Mouse (Mus musculus): ENCODE data around the gene Gab1. TPM values are rescaled to one million over a fixed set of nuclear protein-coding genes. Genes with fewer than 3 reads are reported as not detected.
A peak's percentile ranks its signal among the peaks of the same experiment; 100 is the strongest.

Gab1 gene
- total and polyA plus RNA-seq, 3 experiments = 4.0 to 8.1 TPM; not detected in 1

GRCm38 (mm10) chr8:80850013-80850412, 30.3 kb downstream of the Gab1 start:
- Histone ChIP-seq H3K79me2 (ENCODE audit: control insufficient read depth, insufficient read depth, low read length, poor library complexity) (no peaks in the 10 kb centered on the region), H3K27me3 (ENCODE audit: control insufficient read depth in 1 of 2, insufficient read depth in 2 of 2, low read length in 2 of 2) (no peaks in the 10 kb centered on the region), H3K9ac (ENCODE audit: control insufficient read depth, low read depth, low read length, poor library complexity, severe bottlenecking) (no peak overlapping the region), H3K9me3 (replicated peaks; ENCODE audit: insufficient read depth, low read length) (no peaks in the 10 kb centered on the region), H3K4me3 (ENCODE audit: control insufficient read depth in 1 of 2, insufficient read depth in 1 of 2, low read depth in 2 of 2, low read length in 2 of 2) (no peak overlapping the region), H3K4me1 (ENCODE audit: control insufficient read depth in 1 of 2, insufficient read depth in 2 of 2, low read length in 2 of 2) (peaks cover 7 to 9% of the 10 kb centered on the region in 2 experiments; a peak in 3 of 4 replicates), H3K27ac (ENCODE audit: control insufficient read depth, low read depth, low read length) (no peak overlapping the region), H3K36me3 (ENCODE audit: control insufficient read depth in 1 of 2, insufficient read depth in 2 of 2, low read length in 2 of 2) (peaks cover 0 to 9% of the 10 kb centered on the region in 2 experiments; a peak in 2 of 4 replicates)
- TF ChIP-seq HCFC1 (IDR thresholded peaks at IDR 0.05; ENCODE audit: low read depth, low read length) = no peak
- peak; percentile 76 for TF ChIP-seq MAFK (IDR thresholded peaks at IDR 0.05; ENCODE audit: borderline replicate concordance, low read depth, low read length)
- no peak for DNase-seq (ENCODE audit: low read depth, low spot score)

DNA sequence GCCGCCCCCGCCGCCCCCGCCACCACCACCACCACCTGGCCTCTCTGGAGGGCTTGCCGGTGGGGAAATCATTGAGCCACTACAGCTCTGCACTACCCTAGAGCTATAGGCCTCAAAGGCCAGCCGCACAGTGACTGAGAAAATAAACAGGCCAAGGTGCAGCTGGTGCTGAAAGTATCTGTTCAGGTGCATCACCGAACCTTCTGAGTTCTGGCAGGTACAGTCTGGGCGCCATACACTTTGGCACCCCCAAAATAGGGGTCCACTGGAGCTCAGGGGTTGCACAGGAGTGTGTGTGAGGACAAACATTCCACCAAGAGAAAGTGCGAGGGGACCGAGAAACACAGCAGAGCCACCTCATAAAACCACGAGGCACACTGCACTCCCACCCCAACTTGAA, 31.7 kb downstream of the Gab1 start:
- Histone ChIP-seq H3K36me3 (ENCODE audit: control insufficient read depth in 1 of 2, insufficient read depth in 2 of 2, low read length in 2 of 2) (peaks cover 0 to 3% of the 10 kb centered on the region in 2 experiments; a peak in 2 of 4 replicates), H3K9ac (ENCODE audit: control insufficient read depth, low read depth, low read length, poor library complexity, severe bottlenecking) (no peak overlapping the region), H3K79me2 (ENCODE audit: control insufficient read depth, insufficient read depth, low read length, poor library complexity) (no peaks in the 10 kb centered on the region), H3K27ac (ENCODE audit: control insufficient read depth, low read depth, low read length) (no peak overlapping the region), H3K4me3 (ENCODE audit: control insufficient read depth in 1 of 2, insufficient read depth in 1 of 2, low read depth in 2 of 2, low read length in 2 of 2) (no peak overlapping the region), H3K9me3 (replicated peaks; ENCODE audit: insufficient read depth, low read length) (no peaks in the 10 kb centered on the region), H3K4me1 (ENCODE audit: control insufficient read depth in 1 of 2, insufficient read depth in 2 of 2, low read length in 2 of 2) (peaks cover 2 to 5% of the 10 kb centered on the region in 2 experiments; a peak in 3 of 4 replicates), H3K27me3 (ENCODE audit: control insufficient read depth in 1 of 2, insufficient read depth in 2 of 2, low read length in 2 of 2) (no peaks in the 10 kb centered on the region)
- TF ChIP-seq ZKSCAN1 (IDR thresholded peaks at IDR 0.05; ENCODE audit: low read depth, low read length) = no peak
- TF ChIP-seq POLR2AphosphoS5 (IDR thresholded peaks at IDR 0.05; ENCODE audit: borderline replicate concordance, low read depth, low read length) = no peak
- no peak for TF ChIP-seq POLR2AphosphoS2 (IDR thresholded peaks at IDR 0.05; ENCODE audit: low read length)
- TF ChIP-seq RAD21 (IDR thresholded peaks at IDR 0.05; ENCODE audit: low read depth, low read length) = no peak
- no peak for DNase-seq (ENCODE audit: low read depth, low spot score)

- no peaks in the 10 kb centered on the region; a peak in 1 of 4 replicates for H3K36me3 ChIP-seq (ENCODE audit: control insufficient read depth in 1 of 2, insufficient read depth in 2 of 2, low read length in 2 of 2)
- H3K27me3 ChIP-seq (ENCODE audit: control insufficient read depth in 1 of 2, insufficient read depth in 2 of 2, low read length in 2 of 2) = no peaks in the 10 kb centered on the region
- H3K4me3 ChIP-seq (ENCODE audit: control insufficient read depth in 1 of 2, insufficient read depth in 1 of 2, low read depth in 2 of 2, low read length in 2 of 2) = no peak overlapping the region
- no peak overlapping the region for H3K27ac ChIP-seq (ENCODE audit: control insufficient read depth, low read depth, low read length)
- no peaks in the 10 kb centered on the region for H3K79me2 ChIP-seq (ENCODE audit: control insufficient read depth, insufficient read depth, low read length, poor library complexity)
- H3K9me3 ChIP-seq (replicated peaks; ENCODE audit: insufficient read depth, low read length) = no peaks in the 10 kb centered on the region
- H3K9ac ChIP-seq (ENCODE audit: control insufficient read depth, low read depth, low read length, poor library complexity, severe bottlenecking) = no peak overlapping the region
- no peaks in the 10 kb centered on the region for H3K4me1 ChIP-seq (ENCODE audit: control insufficient read depth in 1 of 2, insufficient read depth in 2 of 2, low read length in 2 of 2)
- no peak for DNase-seq (ENCODE audit: low read depth, low spot score)
- TF ChIP-seq E2F4 (IDR thresholded peaks at IDR 0.05; ENCODE audit: borderline replicate concordance, low read depth, low read length) = no peak
- TF ChIP-seq EP300 (IDR thresholded peaks at IDR 0.05; ENCODE audit: low read depth in 1 of 2, low read length in 2 of 2) = no peak
- TF ChIP-seq ZMIZ1 (IDR thresholded peaks at IDR 0.05; ENCODE audit: low read depth, low read length) = no peak
- TF ChIP-seq MAZ (IDR thresholded peaks at IDR 0.05; ENCODE audit: low read depth, low read length) = no peak
- no peak for TF ChIP-seq HCFC1 (IDR thresholded peaks at IDR 0.05; ENCODE audit: low read depth, low read length)
- no peak for TF ChIP-seq SIN3A (IDR thresholded peaks at IDR 0.05; ENCODE audit: low read length)
- no peak for TF ChIP-seq JUND (IDR thresholded peaks at IDR 0.05; ENCODE audit: low read depth, low read length)
- TF ChIP-seq MXI1 (IDR thresholded peaks at IDR 0.05; ENCODE audit: low read depth, low read length) = no peak
- no peak for TF ChIP-seq ZKSCAN1 (IDR thresholded peaks at IDR 0.05; ENCODE audit: low read depth, low read length)
- TF ChIP-seq RAD21 (IDR thresholded peaks at IDR 0.05; ENCODE audit: low read depth, low read length) = no peak
- TF ChIP-seq NRF1 (IDR thresholded peaks at IDR 0.05; ENCODE audit: insufficient read depth, low read depth, low read length, poor library complexity, severe bottlenecking) = no peak
- no peak for TF ChIP-seq TCF12 (IDR thresholded peaks at IDR 0.05; ENCODE audit: low read depth, low read length)
- TF ChIP-seq USF1 (IDR thresholded peaks at IDR 0.05; ENCODE audit: low read depth, low read length) = no peak
Measured at GRCm38 (mm10) chr8:80847912-80848311, 32.4 kb downstream of the Gab1 start.
